Mouse (Mus musculus): ENCODE results near the gene Adad2. TPM values are rescaled to one million over a fixed set of nuclear protein-coding genes. Genes with fewer than 3 reads are reported as not detected.

The Adad2 gene
- 0.10 and 0.23 TPM in 2 replicates for polyA plus RNA-seq (2016; fragmentation: Nextera tagmentation; extraction: Ambion mirVana)

GRCm38 (mm10) chr8:119612471-119612870 lies at the start of gene Adad2:
Gene Adad2, plus strand, starts transcription at chr8:119612747.
- 0 out of 2 replicates have a peak, but pooled peaks cover 19% of the 10 kb centered on the region for H3K27me3 ChIP-seq
- no peaks in the 10 kb centered on the region for H3K4me1 ChIP-seq
- H3K36me3 ChIP-seq = no peaks in the 10 kb centered on the region
- no peak within 1 kb of the TSS for H3K9ac ChIP-seq
- 0 out of 2 replicates have a peak, but pooled peaks cover 3% of the 10 kb centered on the region for H3K9me3 ChIP-seq
- H3K4me3 ChIP-seq = no peak within 1 kb of the TSS
- H3K4me2 ChIP-seq (replicated peaks) = no peak within 1 kb of the TSS
- no peak within 1 kb of the TSS for H3K27ac ChIP-seq
- no peak for ATAC-seq (ENCODE audit: insufficient number of reproducible peaks, insufficient read depth, low FRiP score, low TSS enrichment)
- 83% methylated on average over 26 of the region's 26 CpGs for WGBS

DNA sequence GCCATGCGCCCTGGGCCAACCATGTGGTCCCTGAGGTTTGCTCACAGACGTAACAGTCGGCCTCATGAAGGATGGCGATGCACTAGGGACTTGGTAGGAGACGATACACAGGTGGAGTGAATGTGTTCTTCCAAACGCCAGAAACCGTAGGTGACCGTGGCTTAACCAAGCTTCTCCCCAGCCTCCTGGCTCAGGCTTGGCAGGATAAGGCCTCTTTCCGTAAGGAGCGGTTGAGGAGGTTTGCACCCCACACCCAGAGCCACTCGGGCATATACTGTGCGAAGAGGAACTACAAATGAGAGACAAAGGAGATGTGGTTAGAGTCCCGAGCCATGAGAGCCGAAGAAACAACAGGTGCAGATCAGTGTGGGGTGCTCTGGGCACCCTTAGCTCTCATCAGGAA lies 48.7 kb upstream of the Adad2 start:
- no peak overlapping the region for H3K4me3 ChIP-seq
- no peak overlapping the region for H3K27ac ChIP-seq
- H3K4me1 ChIP-seq = no peaks in the 10 kb centered on the region
- ATAC-seq (ENCODE audit: insufficient number of reproducible peaks, insufficient read depth, low FRiP score, low TSS enrichment) = no peak
- 93% methylated on average over 14 of the region's 14 CpGs for WGBS
- H3K27me3 ChIP-seq = no peaks in the 10 kb centered on the region
- no peak overlapping the region for H3K9ac ChIP-seq
- H3K4me2 ChIP-seq (replicated peaks) = no peak overlapping the region
- peaks cover 38% of the 10 kb centered on the region for H3K36me3 ChIP-seq
- no peaks in the 10 kb centered on the region for H3K9me3 ChIP-seq

DNA sequence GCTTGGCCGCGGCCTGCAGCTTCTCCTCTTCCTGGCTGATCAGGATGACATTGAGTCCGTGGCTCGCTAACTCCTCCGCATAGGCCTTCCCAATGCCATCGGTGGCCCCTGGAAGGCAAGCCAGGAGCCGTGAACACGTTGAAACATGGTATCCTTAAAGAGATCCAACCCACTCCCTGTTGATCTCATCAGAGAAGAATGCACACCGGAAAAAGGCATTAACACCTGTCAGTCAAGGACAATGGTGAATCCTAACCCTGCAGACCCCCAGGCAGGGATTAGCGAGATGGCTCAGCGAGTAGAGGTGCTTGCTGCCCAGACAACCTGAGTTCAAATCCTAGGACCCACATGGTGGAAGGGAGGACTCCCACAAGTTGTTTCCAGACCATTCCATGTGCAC lies 46.2 kb upstream of the Adad2 start:
- Histone ChIP-seq H3K27ac (no peak overlapping the region), H3K9me3 (no peaks in the 10 kb centered on the region), H3K9ac (no peak overlapping the region), H3K4me2 (replicated peaks) (no peak overlapping the region), H3K27me3 (no peaks in the 10 kb centered on the region), H3K4me3 (no peak overlapping the region), H3K36me3 (peaks cover 38% of the 10 kb centered on the region), H3K4me1 (no peaks in the 10 kb centered on the region)
- ATAC-seq (ENCODE audit: insufficient number of reproducible peaks, insufficient read depth, low FRiP score, low TSS enrichment) = no peak
- 78% methylated on average over 11 of the region's 11 CpGs for WGBS

GRCm38 (mm10) chr8:119568251-119568650 lies 44.3 kb upstream of the Adad2 start:
- H3K27me3 ChIP-seq = no peaks in the 10 kb centered on the region
- no peak overlapping the region for H3K9ac ChIP-seq
- no peak overlapping the region for H3K4me3 ChIP-seq
- H3K27ac ChIP-seq = no peak overlapping the region
- no peaks in the 10 kb centered on the region for H3K9me3 ChIP-seq
- H3K4me2 ChIP-seq (replicated peaks) = no peak overlapping the region
- peaks cover 3% of the 10 kb centered on the region; the same call in 1 of the 2 replicates for H3K4me1 ChIP-seq
- no peak for ATAC-seq (ENCODE audit: insufficient number of reproducible peaks, insufficient read depth, low FRiP score, low TSS enrichment)
- WGBS = 86% methylated on average over 9 of the region's 9 CpGs
- H3K36me3 ChIP-seq = peaks cover 32% of the 10 kb centered on the region

GRCm38 (mm10) chr8:119568951-119569350 lies 43.6 kb upstream of the Adad2 start:
- Histone ChIP-seq H3K4me1 (peaks cover 10% of the 10 kb centered on the region), H3K9me3 (no peaks in the 10 kb centered on the region), H3K36me3 (peaks cover 27% of the 10 kb centered on the region), H3K9ac (no peak overlapping the region), H3K27ac (no peak overlapping the region), H3K4me3 (no peak overlapping the region), H3K27me3 (0 out of 2 replicates have a peak, but pooled peaks cover under 1% of the 10 kb centered on the region), H3K4me2 (replicated peaks) (no peak overlapping the region)
- WGBS = 63% methylated on average over 7 of the region's 7 CpGs
- no peak for ATAC-seq (ENCODE audit: insufficient number of reproducible peaks, insufficient read depth, low FRiP score, low TSS enrichment)

DNA sequence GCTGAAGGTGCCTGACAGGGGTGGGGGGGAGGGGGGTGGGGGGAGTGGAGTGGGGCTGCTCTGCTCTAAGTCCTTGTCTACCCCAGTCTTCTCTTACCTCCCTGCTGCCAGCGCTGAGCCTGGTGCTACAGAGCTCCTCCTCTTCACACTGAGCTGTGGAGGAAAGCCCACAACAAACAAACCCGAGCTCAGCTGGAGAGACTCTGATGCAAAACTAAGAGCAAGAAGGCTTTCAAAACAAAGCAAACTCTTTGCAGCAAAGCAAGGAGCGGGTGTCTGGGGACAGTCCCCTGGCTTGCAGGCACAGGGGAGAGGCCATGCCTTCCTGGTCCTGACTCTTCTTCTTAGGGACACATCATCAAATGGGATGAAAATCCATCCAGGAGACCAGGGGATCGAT lies 42.7 kb upstream of the Adad2 start:
- no peak overlapping the region for H3K4me3 ChIP-seq
- no peak overlapping the region for H3K4me2 ChIP-seq (replicated peaks)
- no peak overlapping the region for H3K27ac ChIP-seq
- peaks cover 19% of the 10 kb centered on the region for H3K36me3 ChIP-seq
- H3K4me1 ChIP-seq = peaks cover 14% of the 10 kb centered on the region
- no peaks in the 10 kb centered on the region for H3K9me3 ChIP-seq
- H3K9ac ChIP-seq = no peak overlapping the region
- WGBS = 31% methylated on average over 4 of the region's 4 CpGs
- no peak for ATAC-seq (ENCODE audit: insufficient number of reproducible peaks, insufficient read depth, low FRiP score, low TSS enrichment)
- H3K27me3 ChIP-seq = 0 out of 2 replicates have a peak, but pooled peaks cover 9% of the 10 kb centered on the region

DNA sequence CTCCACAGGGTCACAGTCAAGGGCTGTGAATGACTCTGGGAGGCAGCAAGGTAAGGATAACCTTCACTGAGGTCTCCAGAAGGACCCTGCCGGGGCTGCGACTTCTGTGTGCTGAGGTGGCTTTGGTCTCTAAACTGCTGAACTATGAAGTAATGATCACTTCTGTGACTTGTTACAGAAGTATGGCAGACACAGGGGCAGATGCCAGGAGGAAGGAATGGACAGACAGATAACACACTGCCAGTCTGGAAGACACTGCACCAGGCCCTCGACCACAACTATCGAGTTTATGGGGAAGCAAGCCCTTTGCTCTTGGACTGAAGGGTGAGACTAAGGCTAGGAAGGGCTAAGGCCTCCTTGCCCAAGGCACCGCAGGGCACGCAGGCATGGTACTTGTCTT lies 41.4 kb upstream of the Adad2 start:
- WGBS = 87% methylated on average over 6 of the region's 6 CpGs
- ATAC-seq (ENCODE audit: insufficient number of reproducible peaks, insufficient read depth, low FRiP score, low TSS enrichment) = no peak
- no peak overlapping the region for H3K4me2 ChIP-seq (replicated peaks)
- H3K36me3 ChIP-seq = peaks cover 6% of the 10 kb centered on the region
- no peak overlapping the region for H3K27ac ChIP-seq
- peaks cover 15% of the 10 kb centered on the region; the same call in 1 of the 2 replicates for H3K27me3 ChIP-seq
- H3K9ac ChIP-seq = no peak overlapping the region
- peaks cover 17% of the 10 kb centered on the region for H3K4me1 ChIP-seq
- H3K9me3 ChIP-seq = no peaks in the 10 kb centered on the region
- no peak overlapping the region for H3K4me3 ChIP-seq

DNA sequence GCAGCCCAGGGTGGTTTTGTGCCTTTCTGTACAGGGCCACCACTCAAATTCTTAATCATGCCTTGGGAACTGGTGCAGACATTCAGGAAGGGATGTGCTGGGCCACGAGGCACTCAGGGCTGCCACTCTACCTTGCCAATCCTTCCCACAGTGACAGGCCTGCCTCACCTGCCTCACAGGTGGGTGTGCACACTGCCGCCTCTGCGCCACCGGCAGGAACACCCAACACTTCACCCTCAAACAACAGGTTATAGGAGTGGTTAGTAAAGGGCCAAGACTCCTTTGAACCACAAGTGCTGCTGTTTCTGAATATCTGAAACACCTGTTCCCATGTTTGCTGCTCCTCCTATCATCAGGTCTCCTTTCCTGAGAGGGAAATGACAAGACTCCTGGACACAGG lies 40.1 kb upstream of the Adad2 start:
- no peak overlapping the region for H3K9ac ChIP-seq
- no peak overlapping the region for H3K4me2 ChIP-seq (replicated peaks)
- H3K27ac ChIP-seq = no peak overlapping the region
- WGBS = 93% methylated on average over 4 of the region's 4 CpGs
- H3K4me1 ChIP-seq = peaks cover 17% of the 10 kb centered on the region
- no peaks in the 10 kb centered on the region for H3K9me3 ChIP-seq
- no peaks in the 10 kb centered on the region for H3K36me3 ChIP-seq
- peaks cover 26% of the 10 kb centered on the region for H3K27me3 ChIP-seq
- no peak for ATAC-seq (ENCODE audit: insufficient number of reproducible peaks, insufficient read depth, low FRiP score, low TSS enrichment)
- H3K4me3 ChIP-seq = no peak overlapping the region

GRCm38 (mm10) chr8:119574437-119575365 lies 37.8 kb upstream of the Adad2 start, which contains the start of the genes Hsdl1 and Dnaaf1:
Gene Hsdl1, minus strand, starts transcription at chr8:119575183.
Gene Dnaaf1, plus strand, starts transcription at chr8:119575235.
- under 1% methylated on average over 81 of the region's 97 CpGs for WGBS
- Histone ChIP-seq H3K4me1 (peaks cover 17% of the 10 kb centered on the region), H3K27ac (peak within 1 kb of the TSS; percentile 37), H3K4me3 (peak within 1 kb of the TSS; percentile 80), H3K27me3 (peaks cover 33% of the 10 kb centered on the region), H3K9ac (peak within 1 kb of the TSS; percentile 77), H3K4me2 (replicated peaks) (peak within 1 kb of the TSS; percentile 98), H3K36me3 (no peaks in the 10 kb centered on the region), H3K9me3 (no peaks in the 10 kb centered on the region)
- ATAC-seq (ENCODE audit: insufficient number of reproducible peaks, insufficient read depth, low FRiP score, low TSS enrichment) = peak; percentile 73

GRCm38 (mm10) chr8:119575366-119575726 lies 37.2 kb upstream of the Adad2 start:
- Histone ChIP-seq H3K9ac (peak overlapping the region; percentile 77), H3K27ac (no peak overlapping the region), H3K9me3 (no peaks in the 10 kb centered on the region), H3K36me3 (no peaks in the 10 kb centered on the region), H3K4me3 (peak overlapping the region; percentile 80), H3K27me3 (peaks cover 34% of the 10 kb centered on the region), H3K4me2 (replicated peaks) (peak overlapping the region; percentile 98), H3K4me1 (peaks cover 17% of the 10 kb centered on the region)
- peak; percentile 13; the same call in 1 of the 2 replicates for ATAC-seq (ENCODE audit: insufficient number of reproducible peaks, insufficient read depth, low FRiP score, low TSS enrichment)
- 2% methylated on average over 16 of the region's 16 CpGs for WGBS

DNA sequence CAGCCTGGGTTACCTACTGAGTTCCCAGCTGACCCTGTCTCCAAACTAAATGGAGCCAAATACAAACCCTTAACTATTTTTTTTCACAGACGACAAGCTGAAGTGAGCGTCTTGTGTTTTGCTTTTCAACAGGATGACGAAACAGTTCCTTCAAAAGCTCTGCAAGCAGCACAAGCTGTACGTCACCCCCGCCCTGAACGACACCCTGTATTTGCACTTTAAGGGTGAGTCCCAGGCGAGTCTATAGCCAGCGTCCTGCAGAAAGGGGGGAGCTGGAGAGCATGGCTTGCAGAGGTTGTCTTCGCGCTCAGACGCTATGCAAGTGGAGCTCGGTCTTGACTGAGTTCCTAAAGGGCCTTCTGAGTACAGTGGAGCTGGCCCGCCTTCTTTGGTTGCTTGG lies 33.5 kb upstream of the Adad2 start:
- Histone ChIP-seq H3K27ac (no peak overlapping the region), H3K4me1 (peaks cover 5% of the 10 kb centered on the region), H3K4me3 (no peak overlapping the region), H3K9me3 (no peaks in the 10 kb centered on the region), H3K27me3 (peaks cover 32% of the 10 kb centered on the region), H3K9ac (no peak overlapping the region), H3K4me2 (replicated peaks) (no peak overlapping the region), H3K36me3 (no peaks in the 10 kb centered on the region)
- ATAC-seq (ENCODE audit: insufficient number of reproducible peaks, insufficient read depth, low FRiP score, low TSS enrichment) = no peak
- 44% methylated on average over 13 of the region's 13 CpGs for WGBS
